Mouse (Mus musculus): Measurements from ENCODE around the gene Bcas3. TPM values are rescaled to one million over a fixed set of nuclear protein-coding genes. Genes with fewer than 3 reads are reported as not detected.

The Bcas3 gene
- total and polyA plus RNA-seq, 3 experiments = 45.8 to 63.8 (median 47.6) TPM

DNA sequence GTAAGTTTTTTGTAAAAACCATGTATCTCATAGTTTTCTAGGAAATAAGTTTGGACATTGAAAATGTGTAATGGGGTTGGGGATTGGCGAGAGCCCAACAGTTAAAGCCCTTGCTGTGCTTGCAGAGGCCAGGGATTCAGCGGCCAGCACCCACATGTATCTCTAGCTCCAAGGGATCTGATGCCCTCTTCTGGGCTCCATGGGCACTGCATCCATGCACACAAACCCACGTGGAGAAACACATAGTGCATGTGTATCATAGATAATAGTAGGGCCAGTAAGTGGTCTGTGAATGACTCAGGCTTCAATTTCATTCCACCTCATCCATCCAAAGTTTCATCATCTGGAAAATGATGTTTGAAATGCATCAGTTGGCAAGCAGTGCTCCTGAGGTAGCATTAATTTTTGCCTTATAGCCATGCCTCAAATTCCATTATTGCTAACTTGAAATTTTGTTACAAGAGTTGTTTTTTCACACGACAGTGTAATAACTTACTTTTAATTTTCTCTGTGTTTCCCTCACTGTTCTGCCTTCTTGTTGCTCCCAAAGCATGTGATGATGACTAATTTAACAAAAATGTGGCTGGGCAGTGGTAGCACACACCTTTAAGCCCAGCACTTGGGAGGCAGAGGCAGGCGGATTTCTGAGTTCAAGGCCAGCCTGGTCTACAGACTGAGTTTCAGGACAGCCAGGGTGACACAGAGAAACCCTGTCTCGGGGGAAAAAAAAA is 129.9 kb downstream of the Bcas3 start:
- DNase-seq = no peak

DNA sequence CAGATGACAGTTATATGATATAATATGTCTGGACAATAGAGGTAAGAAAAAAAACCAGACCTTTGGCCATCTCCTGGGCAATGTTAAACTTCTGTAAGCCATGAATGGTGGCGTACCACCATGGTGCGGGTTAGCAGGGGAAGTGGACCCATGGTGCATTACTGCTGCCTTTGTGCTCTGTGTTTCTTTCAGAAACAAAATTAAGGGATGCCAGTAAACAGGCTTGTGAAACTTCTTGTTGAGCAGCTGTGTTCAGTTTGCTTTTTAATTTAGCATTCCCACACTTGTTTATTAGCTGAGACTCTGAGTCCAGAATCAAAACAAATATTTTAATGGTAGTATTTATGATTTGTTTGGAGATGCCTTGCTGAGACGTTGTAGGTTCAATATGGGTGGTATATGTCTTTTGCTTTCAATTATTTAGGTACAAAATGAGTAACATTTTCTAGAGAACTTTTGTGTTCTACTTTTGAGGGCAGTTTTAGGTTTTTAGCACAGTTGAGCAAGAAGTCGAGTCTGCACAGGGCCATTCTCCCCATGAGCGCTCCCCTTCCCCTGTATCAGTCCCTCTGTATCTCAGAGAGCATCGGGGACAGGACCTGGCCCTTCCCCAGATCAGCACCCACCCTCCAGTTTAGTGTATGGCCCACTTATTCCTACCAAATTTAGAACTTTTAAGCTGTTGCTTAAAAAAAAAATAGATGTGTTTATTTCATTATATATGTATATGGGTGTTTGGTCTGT is 132.4 kb downstream of the Bcas3 start:
- no peak for DNase-seq

GRCm38 (mm10) chr11:85487501-85487900 is 134.5 kb downstream of the Bcas3 start:
- DNase-seq = no peak

GRCm38 (mm10) chr11:85492231-85492630 is 139.3 kb downstream of the Bcas3 start:
- DNase-seq = peak; percentile 67

GRCm38 (mm10) chr11:85492666-85493065 is 139.7 kb downstream of the Bcas3 start:
- DNase-seq = no peak

DNA sequence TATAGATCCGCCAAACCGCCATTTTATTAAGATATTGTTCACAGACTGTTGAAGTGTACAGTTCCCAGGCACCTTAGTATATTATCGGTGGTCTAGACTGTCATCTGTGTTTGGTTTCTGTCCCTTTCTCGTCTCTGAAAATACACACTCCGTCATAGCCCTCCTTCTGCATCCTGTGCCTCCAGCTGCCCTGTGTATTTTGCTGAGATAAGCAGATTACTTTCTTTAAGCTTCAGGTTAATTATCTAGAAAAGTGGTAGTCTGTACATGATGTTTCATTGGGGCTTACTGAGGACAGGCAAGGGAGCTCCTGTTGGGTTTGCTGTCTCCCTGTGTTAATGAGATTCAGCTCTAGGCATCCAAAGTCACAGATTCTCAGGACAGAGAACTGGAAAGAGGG is 146.6 kb downstream of the Bcas3 start:
- DNase-seq = no peak

GRCm38 (mm10) chr11:85502031-85502430 is 149.1 kb downstream of the Bcas3 start:
- DNase-seq = no peak

DNA sequence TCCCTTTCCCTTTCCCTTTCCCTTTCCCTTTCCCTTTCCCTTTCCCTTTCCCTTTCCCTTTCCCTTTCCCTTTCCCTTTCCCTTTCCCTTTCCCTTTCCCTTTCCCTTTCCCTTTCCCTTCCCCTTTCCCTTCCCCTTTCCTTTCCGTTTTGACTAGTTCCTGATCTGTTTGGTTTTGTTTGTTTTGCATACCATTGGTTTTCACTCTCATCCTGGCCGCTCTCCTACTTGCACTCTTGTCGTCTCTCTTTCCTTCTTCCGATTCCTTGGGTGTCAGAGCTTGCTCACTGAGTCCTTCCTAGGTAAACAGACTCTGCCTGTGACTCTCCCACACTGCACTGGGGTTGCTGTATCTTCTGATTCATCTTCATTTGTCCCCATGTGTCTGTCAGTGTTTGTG is 151.8 kb downstream of the Bcas3 start:
- peak; percentile 27 for DNase-seq

GRCm38 (mm10) chr11:85505811-85506210 is 152.8 kb downstream of the Bcas3 start:
- no peak for DNase-seq

GRCm38 (mm10) chr11:85509334-85509733 is 156.4 kb downstream of the Bcas3 start:
- DNase-seq = no peak

GRCm38 (mm10) chr11:85511270-85511904 is 158.4 kb downstream of the Bcas3 start:
- no peak for DNase-seq

- no peak for DNase-seq
These were observed 163.8 kb downstream of the Bcas3 start for GRCm38 (mm10) chr11:85516724-85517123.

GRCm38 (mm10) chr11:85518025-85518756 is 165.2 kb downstream of the Bcas3 start:
- peak; percentile 30 for DNase-seq

GRCm38 (mm10) chr11:85520236-85520635 is 167.3 kb downstream of the Bcas3 start:
- DNase-seq = peak; percentile 20

GRCm38 (mm10) chr11:85520996-85521395 is 168.0 kb downstream of the Bcas3 start:
- DNase-seq = peak; percentile 76

DNA sequence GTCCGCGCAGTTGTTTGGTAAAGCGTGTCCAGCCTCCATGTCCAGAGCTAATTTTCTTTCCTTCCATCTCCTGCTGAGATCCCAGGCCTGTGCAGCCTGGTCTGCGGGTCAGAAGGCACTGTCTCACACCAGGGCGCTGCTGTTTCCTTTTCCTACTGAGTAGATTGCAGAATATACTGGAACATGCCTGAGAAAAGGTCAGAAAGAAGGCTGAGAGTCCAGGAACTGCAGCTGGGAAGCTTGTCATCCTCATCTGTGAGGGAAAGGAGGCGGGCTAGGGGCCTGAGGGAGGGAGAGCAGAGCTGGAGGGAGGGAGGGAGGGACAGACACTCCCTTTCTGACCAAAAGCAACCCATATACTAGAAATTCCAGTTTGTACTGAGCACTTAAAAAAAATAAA is 170.7 kb downstream of the Bcas3 start:
- peak; percentile 30 for DNase-seq

DNA sequence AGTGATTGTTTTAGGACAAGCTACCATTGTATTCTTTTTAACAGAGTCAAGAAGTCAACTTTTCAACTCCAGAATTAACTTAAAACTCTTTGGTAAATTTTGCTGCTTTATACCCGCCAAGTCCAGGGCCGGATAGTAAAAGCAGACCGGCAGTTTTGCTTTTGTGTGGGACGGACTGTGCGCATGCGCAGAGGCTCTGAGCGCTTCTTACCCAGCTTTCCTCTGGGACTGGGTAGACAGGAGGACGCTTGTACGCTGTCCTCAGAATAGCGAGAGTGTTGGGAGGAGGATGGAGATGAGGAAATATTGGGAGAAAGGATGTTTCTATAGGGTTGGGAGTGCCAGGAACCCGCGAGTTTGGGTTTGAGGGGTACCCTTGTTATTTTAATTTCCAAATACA is 171.2 kb downstream of the Bcas3 start:
- DNase-seq = peak; percentile 82

- DNase-seq = no peak
These were observed 172.0 kb downstream of the Bcas3 start for GRCm38 (mm10) chr11:85524841-85525500.

- no peak for DNase-seq
These were observed 172.5 kb downstream of the Bcas3 start for GRCm38 (mm10) chr11:85525501-85525885.

- DNase-seq = no peak
These were observed 173.2 kb downstream of the Bcas3 start for GRCm38 (mm10) chr11:85525979-85526775.

DNA sequence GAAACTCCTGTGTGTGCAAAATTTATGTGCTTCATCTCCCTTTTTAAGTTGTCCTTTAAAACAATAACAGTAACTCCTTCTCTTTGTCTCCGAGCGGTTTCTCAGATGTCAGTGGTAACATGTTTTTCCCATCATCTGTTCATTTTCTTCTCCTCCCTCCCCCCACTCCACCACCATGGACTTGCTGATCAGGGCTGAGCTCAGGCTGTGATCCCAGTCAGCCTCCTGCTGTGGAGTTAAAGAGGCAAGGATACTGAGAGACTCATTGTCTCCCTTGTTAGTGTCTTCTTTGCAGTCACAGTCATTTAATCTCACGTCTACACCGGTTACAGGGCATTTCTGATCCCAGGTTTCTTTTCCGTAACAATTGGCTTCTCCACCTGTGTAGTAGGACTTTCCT is 174.3 kb downstream of the Bcas3 start:
- DNase-seq = no peak

Data from adrenal gland, adult 2 months (tissue).